Mouse (Mus musculus) lung, postnatal 4 days (tissue): ENCODE measurements around the gene Map1a.

Experiments used
- DNase-seq, 2 experiments: peaks; one replicate each; pipeline ENCODE4 v3.0.0; 2021

Map1a gene

GRCm38 (mm10) chr2:121288901-121289729, at the start of gene Map1a:
Gene Map1a (plus strand): TSS chr2:121289600.
- DNase-seq, result peak; percentile 90 to 93

- no peak for DNase-seq
These were observed 45.3 kb upstream of the Map1a start for GRCm38 (mm10) chr2:121244099-121244498.

GRCm38 (mm10) chr2:121249758-121250157, 39.6 kb upstream of the Map1a start:
- no peak for DNase-seq

- no peak for DNase-seq
These were observed 21.0 kb upstream of the Map1a start for GRCm38 (mm10) chr2:121268446-121268845.

GRCm38 (mm10) chr2:121270521-121271235, 18.7 kb upstream of the Map1a start:
- DNase-seq, result no peak

- peak; percentile 94 to 95 for DNase-seq
These were observed 18.0 kb upstream of the Map1a start, which contains the start of gene Trp53bp1 for GRCm38 (mm10) chr2:121271236-121271927. Gene Trp53bp1 (minus strand): TSS chr2:121271407.

GRCm38 (mm10) chr2:121271928-121272516, 17.4 kb upstream of the Map1a start:
- no peak for DNase-seq

- DNase-seq, result no peak
These were observed 1.6 kb upstream of the Map1a start for GRCm38 (mm10) chr2:121287850-121288249.

- DNase-seq, result no peak
These were observed 535 bp downstream of the Map1a start for GRCm38 (mm10) chr2:121289730-121290540.

GRCm38 (mm10) chr2:121292316-121293013, 3.1 kb downstream of the Map1a start:
- DNase-seq, result no peak

GRCm38 (mm10) chr2:121294182-121294581, 4.8 kb downstream of the Map1a start:
- peak; percentile 52 to 59 for DNase-seq

- DNase-seq, result peak; percentile 48 to 50
These were observed 5.6 kb downstream of the Map1a start for GRCm38 (mm10) chr2:121294753-121295607.

- DNase-seq, result no peak
These were observed 6.5 kb downstream of the Map1a start for GRCm38 (mm10) chr2:121295608-121296571.

- no peak for DNase-seq
These were observed 7.4 kb downstream of the Map1a start for GRCm38 (mm10) chr2:121296754-121297231.

- no peak for DNase-seq
These were observed 8.3 kb downstream of the Map1a start for GRCm38 (mm10) chr2:121297701-121298100.

- no peak for DNase-seq
These were observed 8.7 kb downstream of the Map1a start for GRCm38 (mm10) chr2:121298131-121298530.

GRCm38 (mm10) chr2:121299471-121299870, 10.1 kb downstream of the Map1a start:
- DNase-seq, result no peak

GRCm38 (mm10) chr2:121300036-121300435, 10.6 kb downstream of the Map1a start:
- DNase-seq, result no peak

- peak; percentile 44 to 54 for DNase-seq
These were observed 19.6 kb downstream of the Map1a start for GRCm38 (mm10) chr2:121308997-121309416.
